Mouse (Mus musculus): ENCODE data around the gene Camta1. TPM values are rescaled to one million over a fixed set of nuclear protein-coding genes. Genes with fewer than 3 reads are reported as not detected.

Gene Camta1
- polyA plus RNA-seq, 1 experiment from 2014 or later: 78.7 TPM

DNA sequence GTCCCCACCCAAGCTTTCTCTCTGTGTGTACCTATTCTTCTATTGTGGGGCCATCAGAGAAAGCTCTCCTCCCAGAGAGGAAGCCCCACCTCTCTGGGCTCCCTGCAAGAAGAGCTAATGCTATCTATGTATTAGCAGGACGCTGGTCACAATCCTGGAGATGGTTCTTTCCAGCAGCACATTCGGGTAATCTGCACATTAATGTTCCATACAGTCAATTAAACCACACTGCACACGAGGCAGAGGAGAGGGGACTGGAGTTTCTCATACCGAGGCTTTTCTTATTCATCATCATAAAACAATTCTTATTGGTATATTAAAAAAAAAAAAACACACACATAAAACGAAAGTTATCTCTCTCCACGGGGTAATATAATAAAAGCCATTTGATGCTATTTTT, 409.8 kb downstream of the Camta1 start:
- Histone ChIP-seq H3K4me1 (no peaks in the 10 kb centered on the region), H3K36me3 (no peaks in the 10 kb centered on the region), H3K27me3 (no peaks in the 10 kb centered on the region; the same call in 1 of the 2 replicates), H3K9me3 (no peaks in the 10 kb centered on the region), H3K4me3 (no peak overlapping the region), H3K27ac (no peak overlapping the region), H3K9ac (no peak overlapping the region), H3K4me2 (no peak overlapping the region)
- 69% methylated on average over 6 of the region's 6 CpGs for WGBS
- ATAC-seq (ENCODE audit: borderline replicate concordance, extremely low read depth, low FRiP score, low TSS enrichment): no peak

GRCm38 (mm10) chr4:151449981-151450380, 411.7 kb downstream of the Camta1 start:
- H3K27ac ChIP-seq: no peak overlapping the region
- H3K4me3 ChIP-seq: no peak overlapping the region
- no peaks in the 10 kb centered on the region for H3K4me1 ChIP-seq
- H3K4me2 ChIP-seq: no peak overlapping the region
- H3K27me3 ChIP-seq: no peaks in the 10 kb centered on the region; the same call in 1 of the 2 replicates
- H3K9me3 ChIP-seq: no peaks in the 10 kb centered on the region
- no peak overlapping the region for H3K9ac ChIP-seq
- no peaks in the 10 kb centered on the region for H3K36me3 ChIP-seq
- 36% methylated on average over 8 of the region's 8 CpGs for WGBS
- no peak for ATAC-seq (ENCODE audit: borderline replicate concordance, extremely low read depth, low FRiP score, low TSS enrichment)

DNA sequence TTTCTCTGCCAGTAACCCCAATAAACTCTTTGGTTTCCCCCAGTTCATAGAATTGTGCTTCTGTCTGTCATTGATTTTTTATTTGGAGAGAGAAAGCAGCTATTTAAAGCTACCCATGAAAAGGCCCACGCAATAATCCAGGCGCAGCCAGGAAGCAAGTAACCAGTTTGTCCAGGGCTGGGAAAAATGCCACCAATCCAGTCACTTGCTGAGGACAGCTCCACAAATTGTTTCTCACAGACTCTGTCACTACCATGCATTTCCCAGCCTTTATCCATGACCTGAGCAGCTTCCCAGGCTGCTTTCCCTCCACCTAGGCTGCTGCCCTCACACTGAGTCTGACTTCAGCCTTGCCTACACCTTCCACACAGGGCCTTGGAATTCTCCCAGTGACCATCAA, 413.3 kb downstream of the Camta1 start:
- no peak for ATAC-seq (ENCODE audit: borderline replicate concordance, extremely low read depth, low FRiP score, low TSS enrichment)
- Histone ChIP-seq H3K4me2 (no peak overlapping the region), H3K9me3 (no peaks in the 10 kb centered on the region), H3K4me3 (no peak overlapping the region), H3K4me1 (no peaks in the 10 kb centered on the region), H3K36me3 (no peaks in the 10 kb centered on the region), H3K27ac (no peak overlapping the region), H3K27me3 (no peaks in the 10 kb centered on the region; the same call in 1 of the 2 replicates), H3K9ac (no peak overlapping the region)
- 86% methylated on average over 2 of the region's 2 CpGs for WGBS

DNA sequence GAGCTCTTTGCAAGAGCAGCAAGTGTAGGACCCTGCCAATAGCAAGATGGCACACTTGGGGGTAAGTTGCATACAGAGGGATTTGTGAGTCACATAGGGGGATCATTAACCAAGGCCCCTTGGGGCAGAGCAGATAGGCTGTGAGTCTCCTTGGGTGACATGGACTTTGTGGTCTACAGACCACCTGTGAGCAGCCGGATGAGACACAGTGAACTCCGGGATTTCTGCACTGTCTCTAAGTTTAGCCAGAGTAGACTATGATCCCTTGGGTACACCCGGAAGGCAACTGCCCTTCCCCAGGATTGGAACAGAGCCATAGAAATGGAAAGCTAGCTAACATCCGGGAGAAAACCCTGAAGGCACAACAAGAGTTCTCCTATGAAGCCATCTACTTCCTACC, 417.0 kb downstream of the Camta1 start:
- no peaks in the 10 kb centered on the region for H3K36me3 ChIP-seq
- H3K27me3 ChIP-seq: no peaks in the 10 kb centered on the region; the same call in 1 of the 2 replicates
- no peak overlapping the region for H3K4me2 ChIP-seq
- WGBS: 80% methylated on average over 4 of the region's 4 CpGs
- H3K9ac ChIP-seq: no peak overlapping the region
- no peak overlapping the region for H3K27ac ChIP-seq
- H3K9me3 ChIP-seq: no peaks in the 10 kb centered on the region; the same call in 1 of the 2 replicates
- no peak for ATAC-seq (ENCODE audit: borderline replicate concordance, extremely low read depth, low FRiP score, low TSS enrichment)
- no peak overlapping the region for H3K4me3 ChIP-seq
- no peaks in the 10 kb centered on the region for H3K4me1 ChIP-seq

DNA sequence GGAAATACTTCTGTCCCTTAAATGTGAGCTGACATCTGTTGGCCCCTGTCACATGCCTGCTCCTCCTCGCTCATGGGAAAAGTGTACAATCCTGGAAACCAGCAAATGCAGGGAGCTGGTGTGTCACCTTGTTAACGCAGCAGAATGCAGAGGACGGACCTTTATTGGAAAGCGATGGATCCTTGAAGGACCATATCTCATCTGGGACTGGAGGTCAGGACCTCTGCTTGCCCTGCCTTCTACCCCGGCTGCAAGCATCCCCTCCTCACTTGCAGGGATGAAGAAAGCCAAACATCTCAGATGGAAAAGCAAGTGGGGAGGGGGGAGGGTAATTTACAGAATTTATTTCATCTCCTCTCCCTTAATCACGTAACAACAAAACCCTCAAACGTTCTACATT, 423.1 kb downstream of the Camta1 start:
- H3K4me3 ChIP-seq: no peak overlapping the region
- no peaks in the 10 kb centered on the region for H3K27me3 ChIP-seq
- no peaks in the 10 kb centered on the region; the same call in 1 of the 2 replicates for H3K9me3 ChIP-seq
- H3K36me3 ChIP-seq: no peaks in the 10 kb centered on the region
- H3K9ac ChIP-seq: no peak overlapping the region
- H3K4me1 ChIP-seq: no peaks in the 10 kb centered on the region
- H3K27ac ChIP-seq: no peak overlapping the region
- WGBS: 20% methylated on average over 7 of the region's 7 CpGs
- H3K4me2 ChIP-seq: no peak overlapping the region
- ATAC-seq (ENCODE audit: borderline replicate concordance, extremely low read depth, low FRiP score, low TSS enrichment): no peak

DNA sequence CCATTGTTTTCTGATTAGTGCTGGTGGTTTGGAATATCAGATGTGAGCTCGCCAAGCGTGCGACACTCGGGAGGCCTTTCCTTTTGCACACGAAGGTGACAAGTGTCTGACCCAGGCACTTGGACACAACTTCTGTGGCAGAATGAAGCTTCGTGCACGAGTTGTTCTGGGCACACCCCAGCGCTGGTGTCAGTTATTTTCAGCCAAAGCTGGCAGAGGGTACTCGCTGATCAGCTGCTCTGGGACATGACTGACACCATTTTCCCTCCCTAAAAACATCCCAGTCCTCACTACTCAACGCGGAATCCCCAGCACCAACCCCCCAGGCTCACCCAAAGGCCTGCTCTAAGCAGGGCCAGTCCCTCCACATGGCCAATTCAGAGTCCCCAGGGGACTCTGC, 423.8 kb downstream of the Camta1 start:
- WGBS: 63% methylated on average over 11 of the region's 11 CpGs
- Histone ChIP-seq H3K9ac (no peak overlapping the region), H3K4me3 (no peak overlapping the region), H3K27ac (no peak overlapping the region), H3K27me3 (no peaks in the 10 kb centered on the region), H3K4me1 (no peaks in the 10 kb centered on the region), H3K36me3 (no peaks in the 10 kb centered on the region), H3K9me3 (no peaks in the 10 kb centered on the region; the same call in 1 of the 2 replicates), H3K4me2 (no peak overlapping the region)
- no peak for ATAC-seq (ENCODE audit: borderline replicate concordance, extremely low read depth, low FRiP score, low TSS enrichment)

DNA sequence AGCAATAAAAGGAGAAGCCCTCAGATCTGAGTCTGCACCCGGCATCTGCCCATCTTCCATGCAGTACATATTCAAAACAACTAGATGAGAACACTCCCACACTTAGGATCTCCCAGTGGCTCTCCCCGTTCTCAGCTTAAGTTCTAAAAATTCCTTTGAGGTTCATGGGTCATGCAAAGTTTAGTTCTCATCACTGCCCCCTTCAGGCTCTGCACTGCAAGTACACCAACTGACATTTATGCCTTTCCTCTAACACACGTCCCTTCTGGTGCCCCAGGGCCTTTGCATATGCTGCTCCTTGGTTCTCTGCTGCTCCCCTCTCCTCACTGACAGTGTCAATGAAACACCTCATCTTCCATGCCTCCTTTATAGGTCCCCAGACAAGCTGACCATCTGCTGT, 436.5 kb downstream of the Camta1 start:
- Histone ChIP-seq H3K4me1 (peaks cover 5% of the 10 kb centered on the region; the same call in 1 of the 2 replicates), H3K9me3 (no peaks in the 10 kb centered on the region), H3K4me2 (no peak overlapping the region), H3K27me3 (no peaks in the 10 kb centered on the region), H3K27ac (no peak overlapping the region), H3K4me3 (no peak overlapping the region), H3K36me3 (no peaks in the 10 kb centered on the region), H3K9ac (no peak overlapping the region)
- 68% methylated on average over 3 of the region's 3 CpGs for WGBS
- ATAC-seq (ENCODE audit: borderline replicate concordance, extremely low read depth, low FRiP score, low TSS enrichment): no peak

DNA sequence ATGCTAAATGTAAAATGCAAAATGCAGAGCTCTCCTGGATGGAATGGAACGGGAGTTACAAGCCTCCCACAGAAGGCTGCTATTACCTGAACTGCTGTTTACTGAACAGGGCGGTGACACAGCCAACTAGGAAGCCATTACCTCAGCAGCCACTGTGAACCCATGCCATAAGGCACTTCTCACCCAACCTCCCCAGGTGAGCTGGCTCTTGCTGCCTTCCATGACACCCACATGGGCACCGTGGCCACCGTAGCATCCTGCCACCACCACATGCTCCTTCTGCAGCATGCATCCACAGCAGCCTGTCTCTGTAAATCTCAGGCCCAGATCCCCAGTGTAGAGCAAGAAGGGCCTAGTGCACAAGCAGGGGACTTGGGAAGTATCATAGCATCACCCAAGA, 438.8 kb downstream of the Camta1 start:
- no peak for ATAC-seq (ENCODE audit: borderline replicate concordance, extremely low read depth, low FRiP score, low TSS enrichment)
- WGBS: 78% methylated on average over 4 of the region's 4 CpGs
- Histone ChIP-seq H3K4me2 (no peak overlapping the region), H3K27ac (0 out of 2 replicates have a peak overlapping the region, but pooled peaks have one; percentile 15), H3K27me3 (no peaks in the 10 kb centered on the region), H3K9me3 (no peaks in the 10 kb centered on the region), H3K4me3 (no peak overlapping the region), H3K4me1 (peaks cover 5% of the 10 kb centered on the region; the same call in 1 of the 2 replicates), H3K9ac (no peak overlapping the region), H3K36me3 (no peaks in the 10 kb centered on the region)

GRCm38 (mm10) chr4:151422361-151422760, 439.3 kb downstream of the Camta1 start:
- Histone ChIP-seq H3K9me3 (no peaks in the 10 kb centered on the region), H3K27me3 (no peaks in the 10 kb centered on the region), H3K4me3 (no peak overlapping the region), H3K4me1 (peaks cover 5% of the 10 kb centered on the region; the same call in 1 of the 2 replicates), H3K9ac (no peak overlapping the region), H3K27ac (no peak overlapping the region), H3K36me3 (no peaks in the 10 kb centered on the region), H3K4me2 (no peak overlapping the region)
- no peak for ATAC-seq (ENCODE audit: borderline replicate concordance, extremely low read depth, low FRiP score, low TSS enrichment)
- 19% methylated on average over 8 of the region's 8 CpGs for WGBS

DNA sequence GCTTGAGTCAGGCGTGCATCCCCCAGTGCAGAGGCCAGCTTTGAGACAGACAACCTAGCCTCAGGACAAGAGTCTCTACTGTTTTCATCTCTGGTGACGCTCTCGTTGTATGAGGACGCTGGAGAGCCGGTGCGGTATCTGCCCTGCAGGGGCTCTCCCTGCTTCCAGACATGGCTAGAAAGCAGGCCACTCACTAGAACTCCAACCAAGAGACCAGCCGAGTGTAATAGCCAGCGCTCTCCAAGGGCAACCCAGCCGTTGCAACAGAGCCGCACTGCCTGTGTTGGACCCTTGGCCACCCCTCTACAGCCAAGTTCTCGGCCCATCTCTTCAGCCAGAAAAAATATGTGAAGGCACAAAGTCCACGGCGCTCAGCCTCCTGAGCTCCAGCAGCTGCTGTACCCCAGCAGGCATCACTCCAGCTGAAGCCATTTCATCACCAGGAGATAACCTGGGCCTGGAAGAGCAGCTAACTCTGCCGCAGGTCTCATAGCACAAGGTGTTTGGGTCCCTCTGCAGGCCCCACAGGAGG, 443.3 kb downstream of the Camta1 start:
- H3K36me3 ChIP-seq: no peaks in the 10 kb centered on the region
- no peak overlapping the region for H3K4me2 ChIP-seq
- no peak overlapping the region for H3K27ac ChIP-seq
- H3K4me1 ChIP-seq: peaks cover 5% of the 10 kb centered on the region; the same call in 1 of the 2 replicates
- no peak overlapping the region for H3K9ac ChIP-seq
- no peak for ATAC-seq (ENCODE audit: borderline replicate concordance, extremely low read depth, low FRiP score, low TSS enrichment)
- H3K27me3 ChIP-seq: no peaks in the 10 kb centered on the region
- WGBS: 68% methylated on average over 14 of the region's 14 CpGs
- H3K9me3 ChIP-seq: no peaks in the 10 kb centered on the region
- H3K4me3 ChIP-seq: no peak overlapping the region

DNA sequence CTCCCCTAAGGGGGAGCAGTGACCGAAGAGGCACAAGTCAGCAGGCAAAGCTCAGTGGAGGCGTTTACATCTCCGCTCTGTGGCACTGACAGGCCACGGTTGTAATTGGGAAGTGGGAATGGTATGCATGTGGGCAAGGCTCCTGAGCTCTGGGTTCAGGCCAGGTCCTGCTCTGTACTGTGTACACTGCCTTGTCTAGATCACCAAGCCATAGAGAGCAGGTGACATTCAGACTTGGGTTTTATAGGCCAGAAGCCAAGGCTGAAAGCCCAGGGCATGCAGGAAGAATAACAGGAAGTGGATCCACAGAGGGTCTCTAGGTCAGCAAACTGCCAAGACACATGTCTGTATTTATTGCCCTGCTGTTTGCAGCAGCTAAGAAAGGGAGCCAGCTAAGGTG, 445.9 kb downstream of the Camta1 start:
- no peak; the same call in 1 of the 2 replicates for ATAC-seq (ENCODE audit: borderline replicate concordance, extremely low read depth, low FRiP score, low TSS enrichment)
- WGBS: 68% methylated on average over 4 of the region's 4 CpGs
- no peak overlapping the region for H3K4me3 ChIP-seq
- no peak overlapping the region for H3K9ac ChIP-seq
- H3K9me3 ChIP-seq: no peaks in the 10 kb centered on the region
- no peaks in the 10 kb centered on the region for H3K36me3 ChIP-seq
- no peak overlapping the region for H3K4me2 ChIP-seq
- no peaks in the 10 kb centered on the region for H3K27me3 ChIP-seq
- no peak overlapping the region for H3K27ac ChIP-seq
- H3K4me1 ChIP-seq: no peaks in the 10 kb centered on the region

GRCm38 (mm10) chr4:151415376-151415775, 446.3 kb downstream of the Camta1 start:
- no peaks in the 10 kb centered on the region for H3K9me3 ChIP-seq
- WGBS: 81% methylated on average over 16 of the region's 16 CpGs
- no peak overlapping the region for H3K9ac ChIP-seq
- no peak overlapping the region for H3K4me2 ChIP-seq
- H3K27ac ChIP-seq: no peak overlapping the region
- H3K4me3 ChIP-seq: no peak overlapping the region
- H3K36me3 ChIP-seq: no peaks in the 10 kb centered on the region
- no peaks in the 10 kb centered on the region for H3K27me3 ChIP-seq
- no peak for ATAC-seq (ENCODE audit: borderline replicate concordance, extremely low read depth, low FRiP score, low TSS enrichment)
- H3K4me1 ChIP-seq: no peaks in the 10 kb centered on the region

DNA sequence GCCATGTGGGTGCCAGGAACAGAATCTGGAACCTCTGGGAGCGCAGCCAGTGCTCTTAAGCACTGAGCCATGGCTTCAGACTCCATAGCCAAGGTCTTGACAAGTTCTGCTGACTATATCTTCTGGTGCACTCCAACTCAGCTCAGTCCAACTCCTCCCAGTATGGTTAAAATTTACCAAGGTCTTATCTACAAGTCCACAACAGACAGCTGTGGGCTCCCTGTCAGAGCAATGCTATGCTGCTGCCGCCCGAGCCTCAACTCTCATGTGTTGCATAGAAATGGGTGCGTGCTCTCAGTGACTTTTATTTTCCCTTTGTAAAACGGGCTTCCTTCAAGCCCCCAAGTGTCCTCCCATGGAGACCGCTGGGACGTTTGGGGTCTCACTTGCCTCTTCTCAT, 446.7 kb downstream of the Camta1 start:
- ATAC-seq (ENCODE audit: borderline replicate concordance, extremely low read depth, low FRiP score, low TSS enrichment): no peak
- 81% methylated on average over 7 of the region's 7 CpGs for WGBS
- Histone ChIP-seq H3K36me3 (no peaks in the 10 kb centered on the region), H3K27me3 (no peaks in the 10 kb centered on the region), H3K4me2 (no peak overlapping the region), H3K9ac (no peak overlapping the region), H3K4me3 (no peak overlapping the region), H3K9me3 (no peaks in the 10 kb centered on the region), H3K27ac (no peak overlapping the region), H3K4me1 (no peaks in the 10 kb centered on the region)

All from lung, embryonic 15.5 days (tissue).